Mouse (Mus musculus): Measurements from ENCODE around the gene Crot. TPM values are rescaled to one million over a fixed set of nuclear protein-coding genes. Genes with fewer than 3 reads are reported as not detected.
"Not testable (repeated sequence)": the region's sequence is repeated elsewhere in the genome, so short reads cannot be mapped to it uniquely, and the experiment has no call there.

Crot gene
- polyA plus RNA-seq, 1 experiment = 28.8 TPM

GRCm38 (mm10) chr5:8964487-8964886 is 32.6 kb downstream of the Crot start:
- TF ChIP-seq POLR2A (IDR thresholded peaks at IDR 0.05; ENCODE audit: extremely low read depth, insufficient read depth, low read length) (no peak), CTCF (IDR thresholded peaks at IDR 0.05; ENCODE audit: extremely low read depth, insufficient read depth, low read length) (no peak)
- no peak overlapping the region for H3K27ac ChIP-seq (ENCODE audit: insufficient read depth, low read length)
- no peak overlapping the region for H3K4me3 ChIP-seq (ENCODE audit: insufficient read depth, low read length)
- H3K4me1 ChIP-seq (ENCODE audit: control insufficient read depth, insufficient read depth, low read length) = no peaks in the 10 kb centered on the region

GRCm38 (mm10) chr5:8960534-8960933 is 36.6 kb downstream of the Crot start:
- Histone ChIP-seq H3K4me1 (ENCODE audit: control insufficient read depth, insufficient read depth, low read length) (no peaks in the 10 kb centered on the region), H3K27ac (ENCODE audit: insufficient read depth, low read length) (no peak overlapping the region), H3K4me3 (ENCODE audit: insufficient read depth, low read length) (no peak overlapping the region)
- TF ChIP-seq CTCF (IDR thresholded peaks at IDR 0.05; ENCODE audit: extremely low read depth, insufficient read depth, low read length) = no peak

DNA sequence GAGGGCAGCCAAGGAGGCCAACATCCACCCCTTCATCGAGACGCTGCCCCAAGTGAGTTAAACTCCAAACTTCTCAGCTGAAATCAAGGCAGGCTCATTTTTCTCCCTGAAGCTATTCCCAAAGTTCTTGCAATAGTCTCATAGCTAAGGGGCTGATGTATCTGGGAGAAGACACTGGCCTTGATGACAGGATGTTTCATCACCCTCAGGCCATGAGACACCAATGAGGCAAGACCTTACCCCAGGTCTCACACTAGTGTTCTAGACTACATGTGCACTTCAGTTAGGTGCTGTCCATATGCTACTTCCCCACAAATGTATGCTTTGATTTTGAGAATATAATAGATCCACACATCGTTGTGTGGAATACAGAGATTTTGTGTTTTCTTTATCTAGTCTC is 41.6 kb downstream of the Crot start:
- TF ChIP-seq POLR2A (IDR thresholded peaks at IDR 0.05; ENCODE audit: extremely low read depth, insufficient read depth, low read length) (no peak), CTCF (IDR thresholded peaks at IDR 0.05; ENCODE audit: extremely low read depth, insufficient read depth, low read length) (no peak)
- Histone ChIP-seq H3K27ac (ENCODE audit: insufficient read depth, low read length) (no peak overlapping the region), H3K4me1 (ENCODE audit: control insufficient read depth, insufficient read depth, low read length) (no peaks in the 10 kb centered on the region), H3K4me3 (ENCODE audit: insufficient read depth, low read length) (no peak overlapping the region)

- H3K4me1 ChIP-seq (ENCODE audit: control insufficient read depth, insufficient read depth, low read length) = no peaks in the 10 kb centered on the region
- TF ChIP-seq POLR2A (IDR thresholded peaks at IDR 0.05; ENCODE audit: extremely low read depth, insufficient read depth, low read length) = no peak
- no peak for TF ChIP-seq CTCF (IDR thresholded peaks at IDR 0.05; ENCODE audit: extremely low read depth, insufficient read depth, low read length)
- no peak overlapping the region for H3K4me3 ChIP-seq (ENCODE audit: insufficient read depth, low read length)
- no peak overlapping the region for H3K27ac ChIP-seq (ENCODE audit: insufficient read depth, low read length)
Observed at GRCm38 (mm10) chr5:8953660-8954059, 43.5 kb downstream of the Crot start.

DNA sequence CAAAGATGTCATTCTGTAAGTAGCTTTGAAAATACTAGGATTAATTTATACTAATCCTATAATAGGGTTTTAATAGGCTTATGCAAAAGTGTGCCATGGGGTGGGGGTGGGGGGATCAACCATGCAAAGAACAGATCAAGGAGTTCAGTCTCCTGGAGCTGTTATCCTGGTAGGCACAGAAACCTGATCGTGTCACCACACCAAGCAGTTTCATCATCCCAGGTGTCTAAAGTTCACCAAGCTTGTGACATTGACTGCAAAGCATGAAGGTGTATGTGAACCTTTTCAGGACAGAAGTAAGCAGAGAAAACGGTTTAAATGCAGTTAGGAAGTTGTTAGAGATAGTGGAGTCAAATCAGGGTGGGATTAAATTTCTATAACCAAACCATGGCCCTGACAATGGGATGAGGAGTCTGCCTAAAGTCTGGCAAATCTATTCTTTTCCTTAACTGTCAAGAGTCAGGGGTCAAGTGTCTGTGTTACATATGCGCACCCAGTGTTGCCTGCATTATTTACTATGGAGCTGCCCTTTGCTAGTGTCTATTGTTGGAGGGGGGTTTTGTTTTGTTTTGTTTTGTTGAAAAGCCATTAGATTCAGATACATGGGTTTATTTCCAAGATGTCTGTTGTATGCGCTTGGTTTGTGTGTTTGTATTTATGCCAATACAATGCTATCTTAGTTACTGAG is 49.6 kb downstream of the Crot start:
- no peaks in the 10 kb centered on the region for H3K4me1 ChIP-seq (ENCODE audit: control insufficient read depth, insufficient read depth, low read length)
- no peak overlapping the region for H3K27ac ChIP-seq (ENCODE audit: insufficient read depth, low read length)
- TF ChIP-seq CTCF (IDR thresholded peaks at IDR 0.05; ENCODE audit: extremely low read depth, insufficient read depth, low read length) (no peak), POLR2A (IDR thresholded peaks at IDR 0.05; ENCODE audit: extremely low read depth, insufficient read depth, low read length) (no peak)
- H3K4me3 ChIP-seq (ENCODE audit: insufficient read depth, low read length) = no peak overlapping the region

- Histone ChIP-seq H3K4me1 (ENCODE audit: control insufficient read depth, insufficient read depth, low read length) (no peaks in the 10 kb centered on the region), H3K27ac (ENCODE audit: insufficient read depth, low read length) (no peak overlapping the region), H3K4me3 (ENCODE audit: insufficient read depth, low read length) (no peak overlapping the region)
- TF ChIP-seq POLR2A (IDR thresholded peaks at IDR 0.05; ENCODE audit: extremely low read depth, insufficient read depth, low read length) (no peak), CTCF (IDR thresholded peaks at IDR 0.05; ENCODE audit: extremely low read depth, insufficient read depth, low read length) (no peak)
Observed at GRCm38 (mm10) chr5:8943836-8944235, 53.3 kb downstream of the Crot start.

- H3K27ac ChIP-seq (ENCODE audit: insufficient read depth, low read length); H3K4me1 ChIP-seq (ENCODE audit: control insufficient read depth, insufficient read depth, low read length); H3K4me3 ChIP-seq (ENCODE audit: insufficient read depth, low read length): not testable (repeated sequence)
Observed at GRCm38 (mm10) chr5:8941266-8941665, 55.9 kb downstream of the Crot start.

GRCm38 (mm10) chr5:8937965-8938364 is 59.2 kb downstream of the Crot start:
- H3K4me3 ChIP-seq (ENCODE audit: insufficient read depth, low read length) = no peak overlapping the region
- H3K27ac ChIP-seq (ENCODE audit: insufficient read depth, low read length) = no peak overlapping the region
- no peak for TF ChIP-seq POLR2A (IDR thresholded peaks at IDR 0.05; ENCODE audit: extremely low read depth, insufficient read depth, low read length)
- no peaks in the 10 kb centered on the region for H3K4me1 ChIP-seq (ENCODE audit: control insufficient read depth, insufficient read depth, low read length)

DNA sequence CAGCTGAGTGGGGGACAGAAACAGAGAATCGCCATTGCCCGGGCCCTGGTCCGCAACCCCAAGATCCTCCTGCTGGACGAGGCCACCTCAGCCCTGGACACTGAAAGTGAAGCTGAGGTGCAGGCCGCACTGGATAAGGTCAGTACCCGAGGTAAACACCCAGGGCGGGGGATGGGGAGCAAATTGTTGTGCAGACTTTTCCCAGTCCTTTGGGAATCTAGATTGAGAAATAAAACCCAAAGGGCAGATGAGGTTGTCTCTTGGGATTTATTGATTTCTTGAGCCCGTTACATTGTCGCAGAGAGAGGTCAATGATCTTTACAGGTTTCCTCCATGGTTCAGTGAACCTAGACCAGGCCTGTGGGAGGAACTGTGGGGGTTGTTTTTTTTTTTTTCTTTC is 68.7 kb downstream of the Crot start:
- Histone ChIP-seq H3K27ac (ENCODE audit: insufficient read depth, low read length) (no peak overlapping the region), H3K4me1 (ENCODE audit: control insufficient read depth, insufficient read depth, low read length) (no peaks in the 10 kb centered on the region), H3K4me3 (ENCODE audit: insufficient read depth, low read length) (no peak overlapping the region)
- no peak for TF ChIP-seq CTCF (IDR thresholded peaks at IDR 0.05; ENCODE audit: extremely low read depth, insufficient read depth, low read length)
- no peak for TF ChIP-seq POLR2A (IDR thresholded peaks at IDR 0.05; ENCODE audit: extremely low read depth, insufficient read depth, low read length)

DNA sequence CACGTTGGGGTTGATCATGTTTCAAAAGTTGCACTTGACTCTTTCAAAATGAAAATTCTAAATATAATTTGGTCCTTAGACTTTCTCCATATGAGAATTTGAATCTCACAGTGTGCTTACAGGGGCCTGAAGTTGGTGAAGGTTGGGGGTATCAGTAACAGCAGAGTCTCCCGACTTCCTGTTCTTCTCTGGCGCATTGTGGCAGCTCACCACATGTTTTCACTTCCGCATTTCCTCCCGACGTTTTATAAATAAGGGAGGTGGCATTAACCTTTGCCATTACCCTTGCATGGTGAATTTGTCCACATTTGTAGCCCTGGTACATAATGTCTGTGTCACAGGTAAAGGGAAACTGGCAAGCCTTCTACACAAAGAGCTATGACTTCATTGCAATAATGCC is 80.1 kb downstream of the Crot start:
- no peak overlapping the region for H3K4me3 ChIP-seq (ENCODE audit: insufficient read depth, low read length)
- TF ChIP-seq POLR2A (IDR thresholded peaks at IDR 0.05; ENCODE audit: extremely low read depth, insufficient read depth, low read length) (no peak), CTCF (IDR thresholded peaks at IDR 0.05; ENCODE audit: extremely low read depth, insufficient read depth, low read length) (no peak)
- H3K4me1 ChIP-seq (ENCODE audit: control insufficient read depth, insufficient read depth, low read length) = no peaks in the 10 kb centered on the region
- no peak overlapping the region for H3K27ac ChIP-seq (ENCODE audit: insufficient read depth, low read length)

DNA sequence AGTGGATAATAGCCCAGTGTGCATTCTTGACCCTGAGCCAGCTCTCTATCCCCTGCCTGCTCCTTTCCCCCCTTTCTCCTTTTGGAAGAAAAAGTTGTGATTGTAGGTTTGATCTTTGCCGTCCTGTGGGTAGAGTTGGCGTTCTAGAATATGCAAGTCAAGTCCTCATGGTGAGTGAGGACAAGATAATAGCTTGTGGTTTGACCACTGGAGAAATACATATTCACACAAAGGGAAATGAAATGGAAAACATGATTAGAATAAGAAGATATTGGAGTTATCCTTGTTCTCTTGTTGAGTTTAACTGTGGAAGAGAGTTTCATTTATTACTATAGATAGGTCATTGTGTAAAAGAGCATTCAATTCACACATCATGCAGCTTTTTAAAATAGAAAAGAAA is 80.7 kb downstream of the Crot start:
- H3K27ac ChIP-seq (ENCODE audit: insufficient read depth, low read length) = no peak overlapping the region
- TF ChIP-seq CTCF (IDR thresholded peaks at IDR 0.05; ENCODE audit: extremely low read depth, insufficient read depth, low read length) (no peak), POLR2A (IDR thresholded peaks at IDR 0.05; ENCODE audit: extremely low read depth, insufficient read depth, low read length) (no peak)
- no peaks in the 10 kb centered on the region for H3K4me1 ChIP-seq (ENCODE audit: control insufficient read depth, insufficient read depth, low read length)
- no peak overlapping the region for H3K4me3 ChIP-seq (ENCODE audit: insufficient read depth, low read length)

Other genes starting within 250 kb of the Crot start
- 2.9 and 3.5 TPM in 2 replicates for gene Abcb1b, start 199.2 kb downstream of the Crot start, polyA plus RNA-seq (2012; rRNA removed)
- 3.9 and 4.1 TPM in 2 replicates for gene Abcb4, start 103.6 kb downstream of the Crot start, polyA plus RNA-seq (2012; rRNA removed)
- 20.0 and 22.7 TPM in 2 replicates for gene Tmem243, start 103.3 kb upstream of the Crot start, polyA plus RNA-seq (2012; rRNA removed)
- 63.4 and 67.7 TPM in 2 replicates for gene Dmtf1, start 164.5 kb upstream of the Crot start, polyA plus RNA-seq (2012; rRNA removed)

Measured in cortical plate, adult 2 months (tissue).